Mouse (Mus musculus) thymus, postnatal 14 days (tissue): Measurements from ENCODE around the gene Fmnl2.
A peak's percentile ranks its signal among the peaks of the same experiment; 100 is the strongest.

ENCODE experiments used
- DNase-seq: peaks from one replicate; pipeline ENCODE4 v3.0.0; 2021

Fmnl2 gene

GRCm38 (mm10) chr2:53051502-53051901 lies 193.8 kb downstream of the Fmnl2 start:
- peak; percentile 53 for DNase-seq

GRCm38 (mm10) chr2:53053714-53054113 lies 196.1 kb downstream of the Fmnl2 start:
- DNase-seq: no peak

DNA sequence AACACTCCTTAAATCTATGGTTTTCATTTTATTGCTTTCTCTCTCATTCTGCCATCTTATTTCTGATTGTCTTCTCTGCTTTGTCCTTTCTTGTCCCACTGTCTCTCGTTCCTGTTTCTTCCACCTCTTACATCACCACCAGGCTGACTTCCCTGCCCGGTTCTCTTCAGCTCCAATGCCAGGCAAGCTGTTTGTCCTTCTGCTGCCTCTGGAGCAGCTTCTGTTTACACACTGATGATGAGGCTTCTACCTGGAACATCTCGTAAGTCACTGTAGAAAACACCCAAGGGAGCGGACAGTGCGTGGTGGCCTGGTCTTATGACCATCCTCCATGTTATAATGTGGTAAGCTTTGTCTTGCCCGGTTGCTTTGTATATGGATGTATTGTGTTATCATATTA lies 198.9 kb downstream of the Fmnl2 start:
- no peak for DNase-seq

DNA sequence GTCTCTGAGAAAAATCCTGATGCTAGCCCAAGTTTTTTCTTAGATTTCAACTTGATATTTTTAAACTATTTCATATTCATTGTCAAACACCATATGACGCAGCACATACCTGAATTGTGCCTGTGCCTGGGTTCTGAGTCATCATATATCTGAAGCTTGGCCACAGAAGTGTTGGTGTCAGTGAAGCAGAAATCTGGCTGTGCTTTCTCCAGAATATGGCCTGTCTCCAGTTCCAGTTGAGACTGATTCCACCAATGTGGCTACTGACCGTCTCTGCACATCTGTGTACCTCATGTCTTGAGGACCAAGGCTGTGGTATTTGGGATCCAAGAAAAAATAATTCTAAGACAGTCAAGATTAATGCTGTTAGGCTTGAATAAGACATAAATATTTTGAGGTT lies 199.6 kb downstream of the Fmnl2 start:
- no peak for DNase-seq

GRCm38 (mm10) chr2:53061363-53062000 lies 203.8 kb downstream of the Fmnl2 start:
- DNase-seq: no peak

GRCm38 (mm10) chr2:53066973-53067372 lies 209.3 kb downstream of the Fmnl2 start:
- DNase-seq: no peak

DNA sequence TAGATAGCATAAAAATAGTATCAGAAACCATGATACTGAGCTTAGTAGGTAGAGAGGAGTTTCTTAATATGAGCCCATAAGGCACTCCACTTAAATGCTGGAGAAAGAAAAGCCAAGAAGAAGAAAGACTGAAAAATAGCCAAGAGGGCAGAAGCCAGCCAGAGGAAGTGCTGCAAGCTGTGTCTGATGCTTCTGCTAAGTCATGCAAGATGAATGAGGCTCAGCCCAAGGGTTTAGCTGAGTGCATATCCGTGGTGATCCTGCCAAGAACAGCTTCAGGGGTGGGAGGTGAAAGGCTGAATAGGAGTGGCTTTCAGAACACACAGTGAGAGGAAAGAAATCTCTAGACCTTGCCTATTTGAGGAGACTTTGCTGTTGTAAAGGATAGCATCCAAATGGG lies 212.9 kb downstream of the Fmnl2 start:
- DNase-seq: no peak

DNA sequence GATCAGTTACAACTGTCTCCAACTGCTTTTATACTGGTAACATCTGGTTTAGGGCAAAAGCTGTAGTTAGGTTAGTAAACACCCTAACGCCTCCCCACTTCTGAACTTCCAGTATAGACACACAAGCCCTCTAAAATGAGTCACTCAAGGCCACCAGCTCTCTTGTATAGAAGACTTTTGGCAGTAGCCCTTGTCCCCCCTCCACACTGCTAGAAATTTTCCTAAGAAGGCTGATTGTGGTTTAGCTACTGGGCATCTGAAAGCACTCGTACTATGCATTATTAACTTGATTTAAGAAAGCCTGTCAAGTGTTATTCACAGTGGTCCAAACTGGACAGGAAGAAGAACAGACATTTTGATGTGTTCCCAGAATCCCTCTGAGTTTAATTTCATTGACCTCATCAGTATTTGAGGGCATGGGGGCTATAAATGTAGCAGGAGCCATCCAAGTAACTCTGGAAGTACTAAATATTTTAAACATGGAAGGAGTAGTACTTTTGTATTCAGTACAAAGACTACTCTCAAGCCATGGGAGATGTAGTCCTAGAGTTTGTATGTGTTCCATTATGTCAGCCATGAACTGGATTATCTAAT lies 222.1 kb downstream of the Fmnl2 start:
- no peak for DNase-seq

- no peak for DNase-seq
Observed at GRCm38 (mm10) chr2:53082045-53082444, 224.4 kb downstream of the Fmnl2 start.

DNA sequence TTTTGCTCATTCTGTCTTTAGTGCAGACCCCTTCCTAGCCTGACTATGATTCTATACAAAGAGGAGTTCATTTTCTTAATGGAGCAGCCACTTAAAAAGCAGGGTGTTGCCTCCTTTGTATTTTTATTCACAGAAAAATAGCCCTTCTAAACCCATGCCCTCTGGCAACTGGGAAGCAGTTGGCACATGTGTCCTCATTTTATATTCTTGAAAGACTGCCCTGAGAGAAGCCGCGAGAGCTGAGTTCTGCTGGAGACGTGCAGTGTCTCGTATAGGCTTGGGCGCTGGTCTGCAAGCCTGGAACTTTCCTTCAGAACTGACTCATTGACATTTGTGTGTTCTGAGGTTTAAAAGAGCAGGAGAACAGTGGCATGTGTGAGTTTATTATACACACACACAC lies 224.8 kb downstream of the Fmnl2 start:
- DNase-seq: no peak

- DNase-seq: peak; percentile 27
Observed at GRCm38 (mm10) chr2:53083241-53083640, 225.6 kb downstream of the Fmnl2 start.

GRCm38 (mm10) chr2:53085617-53086202 lies 228.1 kb downstream of the Fmnl2 start:
- DNase-seq: peak; percentile 57

GRCm38 (mm10) chr2:53088744-53089143 lies 231.1 kb downstream of the Fmnl2 start:
- DNase-seq: peak; percentile 6

DNA sequence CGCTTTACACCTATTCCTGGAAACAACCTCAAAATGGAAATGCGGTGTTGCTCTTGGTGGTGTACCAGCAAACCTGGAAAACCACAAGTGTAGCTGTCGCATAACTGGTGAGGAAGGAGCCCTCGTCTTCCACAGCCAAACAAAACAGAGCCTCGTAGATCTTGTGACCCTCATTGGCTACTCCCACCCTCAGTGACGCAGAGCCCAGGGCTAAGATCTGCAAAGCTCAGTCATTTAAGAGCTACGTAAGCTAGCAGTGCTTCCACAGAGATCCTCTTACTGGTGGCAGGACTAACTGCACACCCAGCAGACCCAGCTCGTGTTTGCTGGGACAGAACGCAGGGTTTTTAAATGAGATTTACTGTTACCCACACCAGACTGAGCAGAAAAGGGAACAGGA lies 237.4 kb downstream of the Fmnl2 start:
- peak; percentile 5 for DNase-seq

GRCm38 (mm10) chr2:53095489-53095888 lies 237.8 kb downstream of the Fmnl2 start:
- DNase-seq: no peak

- no peak for DNase-seq
Observed at GRCm38 (mm10) chr2:53100093-53100492, 242.4 kb downstream of the Fmnl2 start.

GRCm38 (mm10) chr2:53101885-53102740 lies 244.5 kb downstream of the Fmnl2 start:
- DNase-seq: no peak

DNA sequence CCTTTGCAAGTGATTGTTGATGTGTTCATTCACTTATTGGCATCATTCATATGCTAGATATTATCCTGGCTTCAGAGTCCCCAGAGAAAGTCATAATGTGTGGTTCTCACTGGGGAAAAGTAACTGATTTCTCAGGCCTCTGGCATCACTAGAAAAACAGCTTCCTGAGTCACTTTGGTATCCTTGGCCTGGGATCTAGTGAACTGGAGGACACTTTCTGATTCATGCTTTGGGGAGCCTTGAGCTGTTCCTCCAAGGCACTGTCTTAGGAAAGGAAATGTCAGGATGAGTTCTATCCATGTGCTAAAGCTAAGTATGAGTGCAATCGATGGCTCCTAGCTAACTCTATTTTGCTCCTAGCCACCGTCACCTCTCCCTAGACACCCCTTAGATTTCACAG lies 245.2 kb downstream of the Fmnl2 start:
- DNase-seq: no peak

GRCm38 (mm10) chr2:53105408-53105807 lies 247.7 kb downstream of the Fmnl2 start:
- no peak for DNase-seq

- no peak for DNase-seq
Observed at GRCm38 (mm10) chr2:53106056-53106455, 248.4 kb downstream of the Fmnl2 start.

DNA sequence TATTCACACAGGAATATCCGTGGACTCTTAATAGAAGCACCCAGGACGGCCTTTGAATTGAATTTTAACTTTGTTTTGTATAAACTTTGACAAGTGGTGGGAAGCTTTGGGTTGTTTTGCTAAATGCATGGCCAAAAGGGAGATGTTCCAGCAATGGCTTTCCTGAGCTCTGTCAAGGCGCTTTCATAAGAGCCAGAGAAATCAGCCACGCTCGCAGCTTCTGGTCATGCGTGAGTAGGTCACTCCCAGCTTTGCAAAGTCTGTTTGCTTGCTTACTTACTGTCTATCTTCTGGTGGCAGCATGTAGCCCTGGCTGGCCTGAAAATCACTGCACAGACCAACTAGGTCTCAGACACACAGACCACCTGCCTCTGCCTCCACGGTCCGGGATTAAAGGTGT lies 248.8 kb downstream of the Fmnl2 start:
- no peak for DNase-seq

- no peak for DNase-seq
Observed at GRCm38 (mm10) chr2:53108547-53108946, 250.9 kb downstream of the Fmnl2 start.

DNA sequence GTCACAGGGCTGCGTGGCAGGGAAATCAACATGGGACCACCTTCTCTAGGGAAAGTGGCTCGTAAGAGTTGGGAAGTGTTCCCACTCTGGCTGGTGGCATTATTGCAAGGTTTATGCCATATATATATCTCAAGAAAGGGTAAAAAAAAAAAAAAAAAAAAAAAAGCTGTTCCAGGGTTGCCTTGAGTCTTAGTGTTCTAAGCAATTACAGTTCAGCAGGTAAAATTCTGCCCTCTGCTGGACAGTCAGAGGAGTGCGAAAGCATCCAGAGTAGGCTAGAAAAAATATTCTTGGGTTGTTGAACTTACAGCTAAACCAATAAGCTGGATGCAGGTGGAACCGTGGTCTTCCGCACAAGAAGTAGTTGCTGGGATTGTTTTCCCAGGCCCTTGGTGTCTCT lies 264.1 kb downstream of the Fmnl2 start:
- DNase-seq: peak; percentile 54

DNA sequence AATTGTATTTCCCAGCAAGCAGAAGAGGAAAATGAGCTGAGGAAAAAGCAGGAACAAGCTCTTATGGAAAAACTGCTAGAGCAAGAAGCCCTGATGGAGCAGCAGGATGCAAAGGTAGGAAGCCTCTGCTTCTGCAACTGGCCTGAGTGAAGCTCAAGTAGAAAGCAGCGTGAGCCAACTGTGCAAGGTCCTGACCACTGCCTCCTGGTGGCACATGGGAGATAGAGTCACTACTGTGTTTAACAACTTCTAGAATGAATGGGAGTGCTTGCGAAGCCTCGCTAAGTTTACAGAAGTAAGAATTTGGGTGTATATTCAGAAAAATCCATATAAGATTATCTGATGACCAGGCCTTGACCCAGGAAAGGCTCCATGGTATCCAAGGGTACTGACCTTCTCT lies 268.3 kb downstream of the Fmnl2 start:
- peak; percentile 23 for DNase-seq
